Mouse (Mus musculus): ENCODE measurements around the gene Cbx6. TPM values are rescaled to one million over a fixed set of nuclear protein-coding genes. Genes with fewer than 3 reads are reported as not detected.
A peak's percentile ranks its signal among the peaks of the same experiment; 100 is the strongest.

Gene Cbx6
- 10 to 100 TPM; 28.2 to 38.1 TPM for total RNA-seq (2021)
- long read RNA-seq, experiment 1, full-length matches to known transcripts: 42 of 46 reads
- long read RNA-seq, experiment 1, partial matches to known transcripts: 0 of 46 reads
- long read RNA-seq, experiment 1, other reads (novel, unspliced or antisense): 4 of 46 reads
- long read RNA-seq, experiment 2, full-length matches to known transcripts: 23 of 24 reads
- long read RNA-seq, experiment 2, partial matches to known transcripts: 0 of 24 reads
- long read RNA-seq, experiment 2, other reads (novel, unspliced or antisense): 1 of 24 reads

- peak; percentile 97 for DNase-seq
Measured at GRCm38 (mm10) chr15:79834130-79834880, at the start of gene Cbx6, which contains the start of gene Npcd. Gene Cbx6, minus strand, starts transcription at chr15:79834688. Gene Npcd, minus strand, starts transcription at chr15:79834237.

GRCm38 (mm10) chr15:79883352-79883822 lies 48.9 kb upstream of the Cbx6 start:
- DNase-seq: peak; percentile 96

GRCm38 (mm10) chr15:79882623-79883267 lies 48.3 kb upstream of the Cbx6 start:
- no peak for DNase-seq

- no peak for DNase-seq
Measured at GRCm38 (mm10) chr15:79880477-79880876, 46.0 kb upstream of the Cbx6 start.

- peak; percentile 58 for DNase-seq
Measured at GRCm38 (mm10) chr15:79879319-79879718, 44.8 kb upstream of the Cbx6 start.

GRCm38 (mm10) chr15:79878725-79879136 lies 44.2 kb upstream of the Cbx6 start:
- no peak for DNase-seq

GRCm38 (mm10) chr15:79875261-79875995 lies 40.9 kb upstream of the Cbx6 start:
- no peak for DNase-seq

- DNase-seq: no peak
Measured at GRCm38 (mm10) chr15:79873995-79874394, 39.5 kb upstream of the Cbx6 start.

- no peak for DNase-seq
Measured at GRCm38 (mm10) chr15:79873545-79873944, 39.1 kb upstream of the Cbx6 start.

GRCm38 (mm10) chr15:79867260-79868002 lies 32.9 kb upstream of the Cbx6 start:
- no peak for DNase-seq

GRCm38 (mm10) chr15:79859821-79860220 lies 25.3 kb upstream of the Cbx6 start:
- no peak for DNase-seq

GRCm38 (mm10) chr15:79858979-79859378 lies 24.5 kb upstream of the Cbx6 start:
- no peak for DNase-seq

GRCm38 (mm10) chr15:79850143-79850542 lies 15.7 kb upstream of the Cbx6 start:
- no peak for DNase-seq

GRCm38 (mm10) chr15:79847100-79847499 lies 12.6 kb upstream of the Cbx6 start:
- DNase-seq: peak; percentile 67

GRCm38 (mm10) chr15:79845986-79846385 lies 11.5 kb upstream of the Cbx6 start:
- no peak for DNase-seq

- DNase-seq: no peak
Measured at GRCm38 (mm10) chr15:79842985-79843384, 8.5 kb upstream of the Cbx6 start.

GRCm38 (mm10) chr15:79840281-79840680 lies 5.8 kb upstream of the Cbx6 start:
- DNase-seq: no peak

- DNase-seq: no peak
Measured at GRCm38 (mm10) chr15:79834881-79835260, 383 bp upstream of the Cbx6 start.

- DNase-seq: peak; percentile 37
Measured at GRCm38 (mm10) chr15:79833251-79834050, 1.0 kb downstream of the Cbx6 start.

- DNase-seq: peak; percentile 83
Measured at GRCm38 (mm10) chr15:79832064-79832900, 2.2 kb downstream of the Cbx6 start.

Data from gastrocnemius, postnatal 10 days (tissue).